Mouse (Mus musculus): ENCODE measurements around the gene Canx. TPM values are rescaled to one million over a fixed set of nuclear protein-coding genes. Genes with fewer than 3 reads are reported as not detected.

Canx gene
- polyA plus RNA-seq, 1 experiment from 2014 or later: 190 TPM

DNA sequence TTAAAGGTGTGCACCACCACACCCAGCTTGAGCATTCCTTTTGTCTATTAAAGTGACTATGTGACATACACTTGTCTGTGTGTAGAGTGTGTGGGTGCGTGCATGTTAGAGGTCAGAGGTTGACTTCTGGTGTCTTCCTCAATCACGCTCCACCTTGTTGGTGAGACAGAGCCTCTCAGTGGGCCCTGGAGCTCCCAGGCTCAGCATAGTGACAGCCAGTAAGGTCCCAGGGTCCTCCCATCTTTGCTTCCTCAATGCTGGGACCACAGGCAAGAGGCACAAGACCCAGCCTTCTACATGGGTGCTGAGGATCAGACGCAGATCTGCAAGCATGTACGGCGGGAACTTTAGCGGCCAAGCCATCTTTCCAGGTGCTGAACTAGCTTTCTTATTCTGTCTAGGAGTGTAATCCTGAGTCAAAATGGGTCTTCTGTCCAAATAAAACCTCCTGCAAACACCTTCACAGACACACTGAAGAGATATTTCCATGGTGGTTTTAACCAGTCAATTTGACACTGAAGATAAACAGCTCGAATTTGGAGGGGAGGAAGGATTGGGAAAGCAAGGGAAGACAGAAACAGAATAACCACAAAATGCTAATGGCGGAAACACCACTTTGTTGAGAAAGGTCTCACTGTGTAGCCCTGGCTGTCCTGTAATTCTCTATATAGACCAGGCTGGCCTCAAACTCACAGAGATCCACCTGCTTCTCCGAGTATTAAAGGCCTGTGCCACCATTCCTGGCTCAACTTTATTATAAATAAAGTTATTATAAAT lies 21.0 kb upstream of the Canx start:
- ATAC-seq (no peak), DNase-seq (ENCODE audit: low spot score) (no peak)
- H3K27me3 ChIP-seq (replicated peaks; ENCODE audit: control insufficient read depth, insufficient read depth, low read length): no peaks in the 10 kb centered on the region
- 93% methylated on average over 9 of the region's 9 CpGs for WGBS
- H3K4me1 ChIP-seq (ENCODE audit: control insufficient read depth, insufficient read depth, low read length): no peaks in the 10 kb centered on the region
- H3K4me2 ChIP-seq (ENCODE audit: low read length): no peak overlapping the region
- H3K9me3 ChIP-seq (replicated peaks; ENCODE audit: control insufficient read depth, low read length): no peaks in the 10 kb centered on the region
- no peak overlapping the region for H3K4me3 ChIP-seq (ENCODE audit: low read depth, low read length)
- H3K9ac ChIP-seq (ENCODE audit: low read length): no peak overlapping the region
- H3K27ac ChIP-seq (ENCODE audit: low read depth, low read length): no peak overlapping the region
- no peaks in the 10 kb centered on the region for H3K36me3 ChIP-seq (ENCODE audit: control insufficient read depth, insufficient read depth, low read length)

DNA sequence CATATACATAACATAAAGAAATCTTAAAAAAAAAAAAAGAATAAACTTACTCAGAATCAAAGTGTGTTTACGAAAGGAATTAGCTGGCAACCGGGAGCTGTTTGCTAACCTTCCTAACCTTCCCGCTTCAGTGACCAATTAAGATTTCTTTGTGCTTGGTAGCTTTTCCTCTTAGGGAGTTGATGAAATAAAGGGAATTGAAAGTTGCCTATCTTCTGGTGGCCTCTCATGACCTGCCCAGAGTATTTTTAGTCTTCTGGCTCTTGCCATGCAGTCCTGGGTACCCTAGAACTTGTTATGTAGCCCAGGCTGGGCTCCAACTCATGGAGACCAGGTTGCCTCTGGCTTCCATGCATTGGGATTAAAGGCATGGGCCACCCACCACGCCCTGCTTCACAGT lies 20.0 kb upstream of the Canx start:
- H3K4me3 ChIP-seq (ENCODE audit: low read depth, low read length): no peak overlapping the region
- WGBS: 77% methylated on average over 4 of the region's 4 CpGs
- ATAC-seq: no peak
- no peak overlapping the region for H3K9ac ChIP-seq (ENCODE audit: low read length)
- no peaks in the 10 kb centered on the region for H3K27me3 ChIP-seq (replicated peaks; ENCODE audit: control insufficient read depth, insufficient read depth, low read length)
- no peak overlapping the region for H3K4me2 ChIP-seq (ENCODE audit: low read length)
- no peaks in the 10 kb centered on the region for H3K4me1 ChIP-seq (ENCODE audit: control insufficient read depth, insufficient read depth, low read length)
- H3K36me3 ChIP-seq (ENCODE audit: control insufficient read depth, insufficient read depth, low read length): no peaks in the 10 kb centered on the region
- no peak overlapping the region for H3K27ac ChIP-seq (ENCODE audit: low read depth, low read length)
- H3K9me3 ChIP-seq (replicated peaks; ENCODE audit: control insufficient read depth, low read length): no peaks in the 10 kb centered on the region
- DNase-seq (ENCODE audit: low spot score): no peak

GRCm38 (mm10) chr11:50336891-50337290 lies 11.4 kb upstream of the Canx start:
- Histone ChIP-seq H3K27ac (ENCODE audit: low read depth, low read length) (no peak overlapping the region), H3K4me3 (ENCODE audit: low read depth, low read length) (no peak overlapping the region), H3K9ac (ENCODE audit: low read length) (no peak overlapping the region), H3K4me1 (ENCODE audit: control insufficient read depth, insufficient read depth, low read length) (no peaks in the 10 kb centered on the region), H3K36me3 (ENCODE audit: control insufficient read depth, insufficient read depth, low read length) (no peaks in the 10 kb centered on the region), H3K4me2 (ENCODE audit: low read length) (no peak overlapping the region), H3K27me3 (replicated peaks; ENCODE audit: control insufficient read depth, insufficient read depth, low read length) (no peaks in the 10 kb centered on the region), H3K9me3 (replicated peaks; ENCODE audit: control insufficient read depth, low read length) (no peaks in the 10 kb centered on the region)
- no peak for DNase-seq (ENCODE audit: low spot score)
- 51% methylated on average over 4 of the region's 4 CpGs for WGBS
- no peak for ATAC-seq

- DNase-seq (ENCODE audit: low spot score) (no peak), ATAC-seq (no peak)
- no peak overlapping the region for H3K4me3 ChIP-seq (ENCODE audit: low read depth, low read length)
- no peak overlapping the region for H3K4me2 ChIP-seq (ENCODE audit: low read length)
- no peak overlapping the region for H3K9ac ChIP-seq (ENCODE audit: low read length)
- H3K27ac ChIP-seq (ENCODE audit: low read depth, low read length): no peak overlapping the region
- no peaks in the 10 kb centered on the region for H3K9me3 ChIP-seq (replicated peaks; ENCODE audit: control insufficient read depth, low read length)
- H3K27me3 ChIP-seq (replicated peaks; ENCODE audit: control insufficient read depth, insufficient read depth, low read length): no peaks in the 10 kb centered on the region
- H3K36me3 ChIP-seq (ENCODE audit: control insufficient read depth, insufficient read depth, low read length): no peaks in the 10 kb centered on the region
- H3K4me1 ChIP-seq (ENCODE audit: control insufficient read depth, insufficient read depth, low read length): no peaks in the 10 kb centered on the region
- WGBS: 65% methylated on average over 1 of the region's 1 CpGs
Observed at GRCm38 (mm10) chr11:50336126-50336525, 10.7 kb upstream of the Canx start.

DNA sequence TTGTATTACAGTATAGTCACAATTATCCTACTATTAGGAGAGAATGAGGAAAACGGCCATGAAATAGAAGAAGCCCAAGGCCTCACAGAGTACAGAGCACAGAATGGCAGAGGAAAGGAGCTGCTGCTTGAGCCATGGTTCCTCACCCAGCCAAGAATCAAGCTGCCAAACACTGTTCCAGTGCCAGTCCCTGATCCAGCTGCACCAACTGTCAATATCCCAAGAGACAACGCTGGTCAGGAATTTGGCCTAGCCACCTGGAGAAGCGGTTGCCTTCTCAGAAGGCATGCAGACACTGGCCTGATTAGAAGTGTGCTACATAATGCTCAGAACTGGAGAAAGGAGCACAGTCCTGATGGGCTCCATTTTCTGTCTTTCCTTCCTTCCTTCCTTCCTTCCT lies 7.7 kb upstream of the Canx start:
- Histone ChIP-seq H3K27ac (ENCODE audit: low read depth, low read length) (no peak overlapping the region), H3K27me3 (replicated peaks; ENCODE audit: control insufficient read depth, insufficient read depth, low read length) (no peaks in the 10 kb centered on the region), H3K4me2 (ENCODE audit: low read length) (no peak overlapping the region), H3K9me3 (replicated peaks; ENCODE audit: control insufficient read depth, low read length) (no peaks in the 10 kb centered on the region), H3K9ac (ENCODE audit: low read length) (no peak overlapping the region), H3K4me3 (ENCODE audit: low read depth, low read length) (no peak overlapping the region), H3K36me3 (ENCODE audit: control insufficient read depth, insufficient read depth, low read length) (no peaks in the 10 kb centered on the region), H3K4me1 (ENCODE audit: control insufficient read depth, insufficient read depth, low read length) (no peaks in the 10 kb centered on the region)
- DNase-seq (ENCODE audit: low spot score) (no peak), ATAC-seq (no peak)
- 93% methylated on average over 3 of the region's 3 CpGs for WGBS

GRCm38 (mm10) chr11:50329378-50329777 lies 3.9 kb upstream of the Canx start:
- no peak overlapping the region for H3K27ac ChIP-seq (ENCODE audit: low read depth, low read length)
- WGBS: 80% methylated on average over 1 of the region's 1 CpGs
- no peaks in the 10 kb centered on the region for H3K36me3 ChIP-seq (ENCODE audit: control insufficient read depth, insufficient read depth, low read length)
- no peaks in the 10 kb centered on the region for H3K9me3 ChIP-seq (replicated peaks; ENCODE audit: control insufficient read depth, low read length)
- no peak for DNase-seq (ENCODE audit: low spot score)
- no peak overlapping the region for H3K4me2 ChIP-seq (ENCODE audit: low read length)
- no peaks in the 10 kb centered on the region for H3K27me3 ChIP-seq (replicated peaks; ENCODE audit: control insufficient read depth, insufficient read depth, low read length)
- ATAC-seq: no peak
- H3K4me1 ChIP-seq (ENCODE audit: control insufficient read depth, insufficient read depth, low read length): peaks cover 10% of the 10 kb centered on the region
- H3K4me3 ChIP-seq (ENCODE audit: low read depth, low read length): no peak overlapping the region
- H3K9ac ChIP-seq (ENCODE audit: low read length): no peak overlapping the region

DNA sequence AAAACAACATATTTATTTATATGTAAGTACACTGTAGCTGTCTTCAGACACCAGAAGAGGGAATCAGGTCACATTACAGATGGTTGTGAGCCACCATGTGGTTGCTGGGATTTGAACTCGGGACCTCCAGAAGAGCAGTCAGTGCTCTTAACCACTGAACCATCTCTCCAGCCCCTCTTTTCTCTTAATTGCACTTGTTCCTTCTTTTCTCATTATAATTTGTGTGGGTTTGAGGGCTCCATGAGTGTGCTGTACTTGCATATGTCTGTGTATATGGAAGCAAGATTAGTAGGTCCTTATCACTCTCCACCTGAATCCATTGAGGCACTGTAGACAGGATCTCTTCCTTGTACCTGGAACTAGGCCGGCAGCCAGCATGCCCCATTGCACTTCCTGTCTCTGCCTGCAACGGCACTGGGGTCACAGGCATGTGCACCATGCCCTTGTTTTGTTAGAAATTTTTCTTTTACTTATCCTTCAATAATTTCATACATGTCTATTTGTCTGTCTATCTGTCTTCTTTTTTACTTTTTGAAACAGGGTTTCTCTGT lies 2.7 kb upstream of the Canx start:
- no peak overlapping the region for H3K27ac ChIP-seq (ENCODE audit: low read depth, low read length)
- DNase-seq (ENCODE audit: low spot score) (no peak), ATAC-seq (no peak)
- 96% methylated on average over 3 of the region's 3 CpGs for WGBS
- H3K27me3 ChIP-seq (replicated peaks; ENCODE audit: control insufficient read depth, insufficient read depth, low read length): no peaks in the 10 kb centered on the region
- H3K9ac ChIP-seq (ENCODE audit: low read length): no peak overlapping the region
- no peaks in the 10 kb centered on the region for H3K9me3 ChIP-seq (replicated peaks; ENCODE audit: control insufficient read depth, low read length)
- H3K4me1 ChIP-seq (ENCODE audit: control insufficient read depth, insufficient read depth, low read length): peaks cover 22% of the 10 kb centered on the region
- no peaks in the 10 kb centered on the region for H3K36me3 ChIP-seq (ENCODE audit: control insufficient read depth, insufficient read depth, low read length)
- no peak overlapping the region for H3K4me2 ChIP-seq (ENCODE audit: low read length)
- H3K4me3 ChIP-seq (ENCODE audit: low read depth, low read length): no peak overlapping the region

- 7% methylated on average over 7 of the region's 7 CpGs for WGBS
- peak overlapping the region; percentile 75 for H3K27ac ChIP-seq (ENCODE audit: low read depth, low read length)
- H3K27me3 ChIP-seq (replicated peaks; ENCODE audit: control insufficient read depth, insufficient read depth, low read length): no peaks in the 10 kb centered on the region
- DNase-seq (ENCODE audit: low spot score) (peak; percentile 4), ATAC-seq (no peak)
- H3K4me2 ChIP-seq (ENCODE audit: low read length): peak overlapping the region; percentile 53
- no peaks in the 10 kb centered on the region for H3K36me3 ChIP-seq (ENCODE audit: control insufficient read depth, insufficient read depth, low read length)
- H3K4me1 ChIP-seq (ENCODE audit: control insufficient read depth, insufficient read depth, low read length): peaks cover 23% of the 10 kb centered on the region
- peak overlapping the region; percentile 94 for H3K4me3 ChIP-seq (ENCODE audit: low read depth, low read length)
- no peaks in the 10 kb centered on the region for H3K9me3 ChIP-seq (replicated peaks; ENCODE audit: control insufficient read depth, low read length)
- H3K9ac ChIP-seq (ENCODE audit: low read length): peak overlapping the region; percentile 68
Observed at GRCm38 (mm10) chr11:50326302-50326966, 961 bp upstream of the Canx start.

Measured in forebrain, embryonic 14.5 days (tissue).